Mouse (Mus musculus): ENCODE measurements at regions not wholly inside any gene's neighbourhood (a gene's known extent, or its start where the extent isn't known, plus 50 kb on each side); places are given as distances from the start of the nearest gene placed in this dataset.

DNA sequence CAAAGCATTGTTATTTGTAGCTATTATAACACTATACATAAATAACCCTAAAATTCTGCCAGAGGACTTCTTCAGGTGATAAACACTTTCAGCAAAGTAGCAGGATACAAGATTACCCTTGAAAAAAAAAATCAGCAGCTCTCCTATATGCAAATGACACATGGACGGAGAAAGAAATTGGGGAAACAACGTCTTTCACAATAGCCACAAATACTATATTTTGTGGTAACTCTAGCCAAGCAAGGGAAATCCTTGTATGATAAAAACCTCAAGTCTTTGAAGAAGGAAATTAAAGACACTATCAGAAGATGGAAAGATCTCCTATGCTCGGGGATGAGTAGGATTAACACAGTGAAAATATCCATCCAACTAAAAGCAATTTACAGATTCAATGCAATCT, 344.4 kb upstream of the Fbxo33 start:
- WGBS: 90% methylated on average over 3 of the region's 3 CpGs
- Histone ChIP-seq H3K36me3 (no peaks in the 10 kb centered on the region), H3K4me1 (no peaks in the 10 kb centered on the region), H3K27ac (no peak overlapping the region), H3K27me3 (ENCODE audit: low read depth, poor library complexity, severe bottlenecking) (no peaks in the 10 kb centered on the region), H3K4me3 (no peak overlapping the region), H3K9me3 (replicated peaks) (no peaks in the 10 kb centered on the region)
- DNase-seq (ENCODE audit: low spot score): no peak

DNA sequence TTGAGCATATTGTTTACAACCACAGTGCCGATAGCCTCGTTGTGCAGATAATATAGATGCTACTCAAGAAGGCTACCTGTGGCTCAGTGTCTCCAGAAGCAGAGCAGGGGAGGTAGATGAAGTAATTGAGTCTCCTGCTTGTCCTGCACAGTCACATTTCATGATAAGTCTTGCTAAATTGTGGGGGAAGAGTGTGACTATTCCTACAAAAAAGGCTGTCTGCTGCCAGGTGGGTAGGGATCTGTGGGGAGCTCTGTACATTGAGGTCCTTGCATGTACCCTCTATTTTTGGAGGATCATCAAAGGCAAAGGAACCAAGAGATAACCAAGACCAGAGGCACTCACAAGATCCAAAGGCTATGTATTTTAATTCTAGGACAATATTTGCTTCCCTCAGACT, 320.3 kb upstream of the Fbxo33 start:
- no peak for DNase-seq (ENCODE audit: low spot score)

GRCm38 (mm10) chr12:59530521-59530920, 311.0 kb upstream of the Fbxo33 start:
- no peaks in the 10 kb centered on the region for H3K27me3 ChIP-seq (ENCODE audit: low read depth, poor library complexity, severe bottlenecking)
- DNase-seq (ENCODE audit: low spot score): no peak
- 91% methylated on average over 4 of the region's 4 CpGs for WGBS
- H3K27ac ChIP-seq: no peak overlapping the region
- H3K4me3 ChIP-seq: no peak overlapping the region
- H3K9me3 ChIP-seq (replicated peaks): no peaks in the 10 kb centered on the region
- no peaks in the 10 kb centered on the region for H3K36me3 ChIP-seq
- no peaks in the 10 kb centered on the region for H3K4me1 ChIP-seq

More for the DNA sequence above, 320.3 kb upstream of the Fbxo33 start:
- Histone ChIP-seq H3K4me1 (no peaks in the 10 kb centered on the region), H3K4me3 (no peak overlapping the region), H3K9me3 (replicated peaks) (no peaks in the 10 kb centered on the region), H3K27ac (no peak overlapping the region), H3K27me3 (ENCODE audit: low read depth, poor library complexity, severe bottlenecking) (no peaks in the 10 kb centered on the region), H3K36me3 (no peaks in the 10 kb centered on the region)
- WGBS: 92% methylated on average over 2 of the region's 2 CpGs

GRCm38 (mm10) chr12:59523368-59523767, 303.8 kb upstream of the Fbxo33 start:
- Histone ChIP-seq H3K36me3 (no peaks in the 10 kb centered on the region), H3K27ac (no peak overlapping the region), H3K9me3 (replicated peaks) (no peaks in the 10 kb centered on the region), H3K4me1 (no peaks in the 10 kb centered on the region), H3K4me3 (no peak overlapping the region), H3K27me3 (ENCODE audit: low read depth, poor library complexity, severe bottlenecking) (no peaks in the 10 kb centered on the region)
- no peak for DNase-seq (ENCODE audit: low spot score)
- WGBS: 84% methylated on average over 2 of the region's 2 CpGs

DNA sequence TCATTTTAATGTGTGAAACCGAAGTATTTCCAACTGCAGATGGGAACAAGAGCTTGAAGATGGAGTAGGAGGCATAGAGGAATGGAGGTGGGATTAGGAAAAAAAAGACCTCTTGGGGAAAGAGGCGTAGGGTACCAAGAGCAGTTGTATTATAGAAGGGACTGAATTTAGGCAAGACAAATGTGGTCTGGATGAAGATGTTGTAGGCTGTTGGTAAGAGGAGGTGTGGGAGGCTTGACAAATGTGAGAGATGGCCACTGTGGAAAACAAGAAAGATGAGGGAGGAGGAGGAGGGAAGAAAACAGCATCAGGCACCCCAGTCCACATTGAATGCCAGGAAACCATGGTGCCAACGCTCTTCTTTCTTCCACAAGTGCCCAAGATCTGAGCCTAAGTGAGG, 302.4 kb upstream of the Fbxo33 start:
- Histone ChIP-seq H3K4me1 (no peaks in the 10 kb centered on the region), H3K27ac (no peak overlapping the region), H3K27me3 (ENCODE audit: low read depth, poor library complexity, severe bottlenecking) (no peaks in the 10 kb centered on the region), H3K36me3 (no peaks in the 10 kb centered on the region), H3K4me3 (no peak overlapping the region), H3K9me3 (replicated peaks) (no peaks in the 10 kb centered on the region)
- 95% methylated on average over 3 of the region's 3 CpGs for WGBS
- DNase-seq (ENCODE audit: low spot score): no peak

GRCm38 (mm10) chr12:59509857-59510256, 290.3 kb upstream of the Fbxo33 start:
- 91% methylated on average over 4 of the region's 4 CpGs for WGBS

DNA sequence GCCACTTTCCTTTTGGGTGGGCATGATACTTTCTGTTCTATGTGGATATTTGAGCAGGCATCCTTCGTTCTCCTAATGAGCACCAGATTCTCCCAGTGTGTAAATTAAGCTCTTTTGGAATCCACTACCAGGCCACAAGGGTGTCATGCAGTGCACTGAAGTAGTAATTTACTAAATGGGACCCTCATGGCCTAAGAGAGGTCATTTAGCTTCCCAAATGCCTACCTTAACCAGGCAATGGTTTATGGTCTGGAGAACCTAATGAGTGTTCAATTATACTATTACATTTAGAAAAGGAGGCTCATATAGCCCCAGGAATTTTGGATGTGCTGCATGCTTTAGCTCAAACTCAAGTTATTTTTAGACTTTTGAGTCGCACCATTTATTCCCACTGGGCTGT, 289.6 kb upstream of the Fbxo33 start:
- Histone ChIP-seq H3K27ac (no peak overlapping the region), H3K9me3 (replicated peaks) (no peaks in the 10 kb centered on the region), H3K27me3 (ENCODE audit: low read depth, poor library complexity, severe bottlenecking) (no peaks in the 10 kb centered on the region), H3K4me1 (no peaks in the 10 kb centered on the region), H3K36me3 (no peaks in the 10 kb centered on the region), H3K4me3 (no peak overlapping the region)
- DNase-seq (ENCODE audit: low spot score): no peak
- 58% methylated on average over 2 of the region's 2 CpGs for WGBS

More at GRCm38 (mm10) chr12:59509857-59510256, 290.3 kb upstream of the Fbxo33 start:
- Histone ChIP-seq H3K36me3 (no peaks in the 10 kb centered on the region), H3K27me3 (ENCODE audit: low read depth, poor library complexity, severe bottlenecking) (no peaks in the 10 kb centered on the region), H3K9me3 (replicated peaks) (no peaks in the 10 kb centered on the region), H3K27ac (no peak overlapping the region), H3K4me1 (no peaks in the 10 kb centered on the region), H3K4me3 (no peak overlapping the region)
- DNase-seq (ENCODE audit: low spot score): no peak

DNA sequence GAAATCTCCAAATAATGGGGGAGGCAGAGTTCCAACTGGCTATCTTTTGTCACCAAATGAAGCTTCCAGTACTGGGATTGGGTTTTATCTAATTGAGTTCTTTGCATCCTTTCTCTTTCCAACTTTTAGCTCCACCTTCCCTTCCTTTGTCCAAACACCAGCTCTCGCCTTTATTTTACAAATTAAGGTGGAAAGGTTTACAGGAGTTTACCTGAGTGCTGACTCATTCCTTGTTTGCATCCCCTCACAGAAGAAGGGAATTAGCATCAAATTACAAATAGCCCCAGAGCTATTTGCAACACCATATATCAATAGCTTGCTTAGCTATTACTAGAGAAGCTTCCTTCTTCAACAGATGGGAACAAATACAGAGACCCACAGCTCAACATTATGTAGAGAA, 287.9 kb upstream of the Fbxo33 start:
- H3K27me3 ChIP-seq (ENCODE audit: low read depth, poor library complexity, severe bottlenecking): no peaks in the 10 kb centered on the region

DNA sequence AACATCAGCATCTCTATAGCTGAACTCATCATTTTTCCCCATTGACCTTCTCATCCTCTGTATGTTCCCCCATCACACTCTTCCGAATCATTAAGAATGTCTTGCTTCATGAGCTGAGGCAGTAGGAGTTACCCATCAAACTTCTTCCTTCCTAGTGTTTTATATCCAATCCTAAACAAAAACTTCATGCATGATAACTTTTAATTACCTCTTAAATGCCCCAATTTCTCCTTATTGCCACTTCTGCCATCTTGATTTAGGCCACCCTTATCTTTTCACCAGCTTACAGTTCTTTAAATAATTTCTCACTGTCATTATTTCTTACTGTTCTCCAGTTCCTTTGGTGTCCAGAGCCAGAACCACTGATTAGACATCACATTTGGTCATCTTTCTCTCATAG, 277.9 kb upstream of the Fbxo33 start:
- H3K4me1 ChIP-seq: no peaks in the 10 kb centered on the region
- H3K36me3 ChIP-seq: no peaks in the 10 kb centered on the region
- no peak overlapping the region for H3K27ac ChIP-seq
- DNase-seq (ENCODE audit: low spot score): no peak
- no peaks in the 10 kb centered on the region for H3K9me3 ChIP-seq (replicated peaks)
- H3K4me3 ChIP-seq: no peak overlapping the region
- WGBS: 95% methylated on average over 1 of the region's 1 CpGs
- H3K27me3 ChIP-seq (ENCODE audit: low read depth, poor library complexity, severe bottlenecking): no peaks in the 10 kb centered on the region

More for the DNA sequence above, 287.9 kb upstream of the Fbxo33 start:
- H3K4me1 ChIP-seq: no peaks in the 10 kb centered on the region
- H3K9me3 ChIP-seq (replicated peaks): no peaks in the 10 kb centered on the region
- no peak overlapping the region for H3K4me3 ChIP-seq
- WGBS: 53% methylated on average over 1 of the region's 1 CpGs
- H3K36me3 ChIP-seq: no peaks in the 10 kb centered on the region
- H3K27ac ChIP-seq: no peak overlapping the region
- no peak for DNase-seq (ENCODE audit: low spot score)

- 82% methylated on average over 6 of the region's 6 CpGs for WGBS
- 0 out of 2 replicates have a peak, but pooled peaks cover 3% of the 10 kb centered on the region for H3K4me1 ChIP-seq
- DNase-seq (ENCODE audit: low spot score): no peak
- H3K36me3 ChIP-seq: no peaks in the 10 kb centered on the region
- H3K27ac ChIP-seq: no peak overlapping the region
- no peaks in the 10 kb centered on the region for H3K9me3 ChIP-seq (replicated peaks)
- no peak overlapping the region for H3K4me3 ChIP-seq
- no peaks in the 10 kb centered on the region for H3K27me3 ChIP-seq (ENCODE audit: low read depth, poor library complexity, severe bottlenecking)
Observed at GRCm38 (mm10) chr12:59488019-59488418, 268.5 kb upstream of the Fbxo33 start.

- Histone ChIP-seq H3K9me3 (replicated peaks) (no peaks in the 10 kb centered on the region), H3K36me3 (no peaks in the 10 kb centered on the region), H3K27ac (no peak overlapping the region), H3K4me1 (0 out of 2 replicates have a peak, but pooled peaks cover 3% of the 10 kb centered on the region), H3K27me3 (ENCODE audit: low read depth, poor library complexity, severe bottlenecking) (no peaks in the 10 kb centered on the region), H3K4me3 (no peak overlapping the region)
- no peak for DNase-seq (ENCODE audit: low spot score)
- 87% methylated on average over 1 of the region's 1 CpGs for whole genome bisulfite sequencing
Observed at GRCm38 (mm10) chr12:59487507-59487906, 268.0 kb upstream of the Fbxo33 start.

DNA sequence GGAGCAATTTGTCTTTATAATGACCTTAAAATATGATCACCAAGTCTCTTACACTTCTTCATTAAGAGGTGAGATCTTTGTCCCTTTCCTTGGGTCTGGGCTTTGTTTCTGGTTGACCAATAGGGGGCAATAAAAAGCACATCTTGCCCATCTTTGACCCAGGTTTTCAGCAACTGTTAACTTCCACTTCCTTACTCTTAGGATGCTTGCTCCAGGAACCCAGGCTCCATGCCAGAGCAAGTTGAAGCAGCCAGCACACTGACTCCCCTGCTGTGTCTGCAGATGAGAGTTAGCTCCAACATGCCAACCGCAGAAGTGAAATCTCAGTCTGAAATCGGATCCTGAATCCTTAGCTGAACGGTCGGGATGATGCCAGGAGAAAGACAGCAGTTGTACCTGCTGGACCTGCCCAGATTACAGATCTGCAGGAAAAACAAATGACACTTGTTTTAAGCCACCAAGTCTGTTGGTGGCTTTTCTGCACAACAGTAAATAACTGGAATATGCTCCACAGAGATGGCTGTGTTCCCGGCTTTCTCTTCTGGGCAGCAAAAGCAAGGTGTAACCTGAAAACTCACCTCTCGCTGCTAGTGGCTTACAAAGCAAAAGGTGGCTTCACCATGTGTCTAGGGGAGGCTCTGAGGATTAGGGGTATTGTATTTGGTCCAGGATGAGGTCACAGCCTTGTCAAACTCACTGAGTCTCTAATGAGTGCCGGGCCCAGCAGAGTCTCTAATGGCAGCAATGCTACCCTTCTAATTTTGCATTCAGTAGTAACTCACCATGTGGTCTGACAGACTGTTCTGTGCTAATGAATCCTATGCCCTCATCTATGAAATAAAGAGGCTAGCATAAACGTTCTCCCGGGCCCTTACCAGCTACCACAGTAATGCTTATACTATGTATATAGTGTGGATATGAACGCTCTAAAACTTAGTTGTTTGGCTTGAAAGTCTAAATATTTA, 241.8 kb upstream of the Fbxo33 start:
- DNase-seq (ENCODE audit: low spot score): peak; percentile 31
- Histone ChIP-seq H3K27ac (no peak overlapping the region), H3K4me3 (no peak overlapping the region), H3K9me3 (replicated peaks) (no peaks in the 10 kb centered on the region), H3K4me1 (0 out of 2 replicates have a peak, but pooled peaks cover 3% of the 10 kb centered on the region), H3K27me3 (ENCODE audit: low read depth, poor library complexity, severe bottlenecking) (no peaks in the 10 kb centered on the region), H3K36me3 (no peaks in the 10 kb centered on the region)
- 83% methylated on average over 10 of the region's 10 CpGs for WGBS

DNA sequence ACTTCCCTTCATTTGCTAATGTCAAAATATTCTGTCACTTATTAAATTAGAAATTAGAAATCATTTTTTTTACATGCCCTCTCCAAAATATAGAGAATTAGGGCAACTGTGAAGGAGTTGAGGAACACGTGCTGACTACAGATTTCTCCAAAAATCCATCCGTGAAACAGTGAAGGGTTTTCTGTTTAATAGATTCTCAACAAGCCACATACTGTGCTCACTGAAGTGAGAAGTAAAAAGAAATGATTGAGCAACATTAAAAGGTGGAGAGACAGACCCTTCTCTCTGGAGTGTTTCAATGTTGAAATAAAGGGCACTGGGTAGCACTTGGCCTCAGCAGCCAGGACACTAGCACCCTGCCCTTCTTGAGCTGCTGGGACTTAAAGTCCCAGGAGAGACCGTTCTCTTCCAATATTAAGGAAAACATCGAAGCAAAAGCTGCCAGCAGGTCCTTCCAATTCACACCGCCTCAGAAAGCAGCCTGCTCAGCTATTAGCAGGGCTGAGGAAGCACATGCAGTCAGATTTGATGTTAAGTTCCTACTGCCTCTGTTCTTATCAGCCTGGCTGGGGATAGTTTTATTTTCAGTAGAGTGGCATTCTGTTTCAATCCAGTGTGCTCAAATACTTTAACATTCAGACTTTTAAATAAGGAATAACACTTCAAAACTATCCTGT, 236.8 kb upstream of the Fbxo33 start:
- WGBS: 81% methylated on average over 5 of the region's 5 CpGs

More for the DNA sequence above, 236.8 kb upstream of the Fbxo33 start:
- DNase-seq (ENCODE audit: low spot score): no peak
- Histone ChIP-seq H3K9me3 (replicated peaks) (no peaks in the 10 kb centered on the region), H3K27me3 (ENCODE audit: low read depth, poor library complexity, severe bottlenecking) (no peaks in the 10 kb centered on the region), H3K27ac (no peak overlapping the region), H3K4me1 (0 out of 2 replicates have a peak, but pooled peaks cover under 1% of the 10 kb centered on the region), H3K4me3 (no peak overlapping the region), H3K36me3 (no peaks in the 10 kb centered on the region)

Data from limb, embryonic 10.5 days (tissue).